Mouse (Mus musculus) embryonic fibroblast, embryonic 13.5 days (primary cell): ENCODE measurements at regions not wholly inside any gene's neighbourhood (a gene's known extent, or its start where the extent isn't known, plus 50 kb on each side); places are given as distances from the start of the nearest gene placed in this dataset.

Experiments
- CTCF ChIP-seq: IDR thresholded peaks from 2 replicates; pipeline ENCODE4 v1.5.1; 2011; ENCODE audit warnings: mild to moderate bottlenecking, control low read depth, low read length, moderate library complexity, borderline replicate concordance; ENCODE audit not compliant: insufficient read depth
- POLR2A ChIP-seq: IDR thresholded peaks from 2 replicates; pipeline ENCODE4 v1.6.1; 2011; ENCODE audit warnings: low read depth, mild to moderate bottlenecking, control low read depth, low read length, moderate library complexity

DNA sequence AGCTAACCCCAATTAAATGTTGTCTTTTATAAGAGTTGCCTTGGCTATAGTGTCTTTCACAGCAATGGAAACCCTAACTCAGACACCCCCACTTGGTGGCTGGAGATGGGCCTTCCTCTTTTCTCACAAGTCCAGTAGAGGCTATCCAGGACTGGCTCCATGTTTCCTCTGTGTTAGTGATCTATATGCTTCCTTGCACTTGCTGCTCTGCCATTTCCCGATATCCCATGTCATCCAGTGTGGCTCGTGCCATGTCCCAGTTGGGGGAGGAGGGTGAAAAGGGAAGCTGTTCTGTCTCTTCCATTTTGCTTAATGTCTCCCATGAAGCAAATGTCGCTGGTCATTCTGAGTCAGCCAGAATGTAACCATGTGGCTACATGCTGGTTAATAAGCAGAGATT is 194.2 kb upstream of the Peli2 start:
- TF ChIP-seq CTCF (no peak), POLR2A (no peak)
